Mouse (Mus musculus): ENCODE measurements around the gene Iqcf3.

The Iqcf3 gene

DNA sequence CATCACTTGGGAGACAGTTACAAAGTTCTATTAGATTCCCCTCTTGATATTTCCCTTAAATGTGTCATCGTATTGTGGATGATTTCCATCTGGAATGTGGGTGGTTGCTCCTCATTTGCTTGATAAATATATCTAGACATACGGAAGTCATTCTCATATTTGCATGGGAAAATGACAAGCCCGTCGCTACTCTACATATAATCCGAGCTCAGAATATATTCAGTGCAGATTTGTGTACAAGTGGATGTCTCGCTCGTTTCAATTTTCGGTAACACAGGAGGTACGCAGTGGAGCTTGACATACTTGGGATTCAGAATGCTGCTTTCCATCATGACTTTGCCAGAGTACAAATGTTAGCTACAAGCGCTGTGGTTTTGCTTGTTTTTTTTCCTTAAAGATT lies 52.1 kb downstream of the Iqcf3 start:
- peak in 1 of 2 experiments; percentile 47 for DNase-seq (ENCODE audit: low spot score in 2 of 2)

DNA sequence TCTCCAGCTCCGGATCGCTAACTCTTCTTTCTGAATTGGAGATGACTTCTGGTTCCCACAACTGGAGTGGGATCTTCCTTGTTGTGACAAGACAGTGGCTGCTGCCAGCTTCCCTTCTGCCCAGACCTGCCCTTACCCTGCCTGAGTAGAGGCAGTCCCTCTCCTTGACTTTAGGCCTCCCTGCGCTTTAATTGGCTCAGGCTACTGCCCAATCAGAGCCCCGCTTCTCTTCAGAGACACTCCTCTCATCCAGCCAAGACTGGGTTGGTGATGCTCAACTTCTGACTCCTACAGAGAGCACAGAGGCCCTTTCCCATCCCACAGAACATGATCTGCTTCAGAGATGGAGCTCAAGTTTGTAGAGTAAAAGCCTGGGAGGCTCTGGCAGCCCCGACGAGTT lies 57.2 kb downstream of the Iqcf3 start:
- DNase-seq (ENCODE audit: low spot score in 2 of 2): no peak

DNA sequence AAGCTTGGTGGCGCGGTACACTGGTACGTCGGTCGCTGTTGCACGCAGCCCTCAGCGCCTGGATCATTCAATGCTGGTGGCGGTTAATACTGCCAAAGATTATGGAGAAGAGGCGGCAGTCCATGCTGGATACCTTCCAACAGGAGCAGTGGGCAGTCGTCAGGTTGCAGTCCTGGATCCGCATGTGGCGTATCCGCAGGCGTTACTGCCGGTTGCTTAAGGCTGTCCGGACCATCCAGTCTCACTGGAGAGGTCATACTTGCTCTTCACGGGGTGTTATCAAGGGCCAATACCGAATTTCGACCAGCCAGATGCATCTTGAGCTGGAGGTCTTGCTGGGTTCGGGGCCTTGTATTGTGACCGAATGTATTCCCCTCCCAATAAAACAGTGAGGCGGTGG lies 59.6 kb downstream of the Iqcf3 start:
- no peak for DNase-seq (ENCODE audit: low spot score in 2 of 2)

DNA sequence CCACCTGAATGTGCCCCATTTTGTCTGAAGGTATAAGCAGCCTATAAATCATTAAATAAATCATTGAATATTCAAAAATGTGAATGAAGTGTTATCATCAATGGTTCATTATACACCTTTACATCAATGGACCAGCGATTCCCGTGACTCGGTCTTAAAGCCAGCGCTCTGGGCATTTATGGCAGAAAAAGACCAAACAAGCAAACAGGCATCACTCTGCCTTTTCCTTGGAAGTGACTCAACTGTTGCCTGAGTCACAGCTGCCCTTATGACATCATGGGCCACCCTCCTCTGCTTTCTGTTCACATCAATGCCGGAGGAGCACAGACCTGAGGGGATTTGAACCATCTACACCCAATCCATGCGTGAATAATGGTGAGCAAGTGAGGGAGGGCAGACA lies 61.8 kb downstream of the Iqcf3 start, which contains the start of gene Iqcf1:
Iqcf1 (plus strand) TSS at position 301 of the 400 bp plus-strand sequence.
- DNase-seq (ENCODE audit: low spot score in 2 of 2): no peak

DNA sequence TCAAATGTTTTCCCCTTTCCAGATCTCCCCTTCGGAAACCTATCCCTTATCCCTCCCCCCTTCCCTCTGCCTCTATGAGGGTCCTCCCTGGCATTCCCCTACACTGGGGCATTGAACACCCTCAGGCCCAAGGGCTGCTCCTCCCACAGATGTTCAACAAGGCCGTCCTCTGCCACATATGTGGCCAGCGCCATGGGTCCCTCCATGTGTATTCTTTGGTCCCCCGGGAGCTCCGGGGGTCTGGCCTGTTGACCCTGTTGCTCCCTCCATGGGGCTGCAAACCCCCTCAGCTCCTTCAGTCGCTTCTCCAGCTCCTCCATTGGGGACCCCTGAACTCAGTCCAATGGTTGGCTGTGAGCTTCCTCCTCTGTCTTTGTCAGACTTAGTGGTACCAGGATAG lies 73.8 kb downstream of the Iqcf3 start:
- DNase-seq (ENCODE audit: low spot score in 2 of 2): peak in 1 of 2 experiments; percentile 14

DNA sequence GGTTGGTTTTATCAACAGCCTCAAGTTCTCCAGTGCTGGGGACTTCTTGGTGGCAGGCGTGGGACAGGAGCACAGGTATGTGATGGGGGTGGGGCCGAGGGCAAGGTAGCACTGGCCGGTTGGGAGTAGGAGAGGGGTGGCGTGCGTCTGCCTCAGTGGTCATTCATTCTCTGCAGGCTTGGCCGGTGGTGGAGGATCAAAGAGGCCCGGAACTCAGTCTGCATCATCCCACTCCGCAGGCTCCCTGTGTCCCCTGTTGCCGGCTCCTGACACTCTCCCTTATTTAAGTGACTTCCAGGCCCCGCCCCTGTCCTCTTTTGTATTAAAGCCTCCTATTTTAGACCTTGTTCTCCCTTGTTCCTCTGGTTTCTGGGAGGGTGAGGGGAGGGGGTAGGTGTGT lies 76.4 kb downstream of the Iqcf3 start:
- DNase-seq (ENCODE audit: low spot score in 2 of 2): peak in 1 of 2 experiments; percentile 24

DNA sequence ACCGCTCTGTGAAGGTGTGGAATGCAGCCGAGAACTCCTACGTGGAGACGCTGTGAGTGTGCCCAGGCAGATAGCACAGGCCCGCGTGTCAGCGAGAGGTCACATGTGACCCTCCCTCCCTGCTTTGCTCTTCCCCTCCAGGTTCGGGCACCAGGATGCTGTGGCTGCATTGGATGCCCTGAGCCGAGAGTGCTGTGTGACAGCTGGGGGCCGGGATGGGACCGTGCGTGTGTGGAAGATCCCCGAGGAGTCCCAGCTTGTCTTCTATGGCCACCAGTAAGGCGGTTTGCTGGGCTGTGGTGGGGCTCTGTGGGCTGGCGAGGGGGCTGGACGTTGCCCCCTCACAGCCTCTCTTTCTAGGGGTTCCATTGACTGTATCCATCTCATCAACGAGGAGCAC lies 77.8 kb downstream of the Iqcf3 start:
- peak in 1 of 2 experiments; percentile 19 for DNase-seq (ENCODE audit: low spot score in 2 of 2)

DNA sequence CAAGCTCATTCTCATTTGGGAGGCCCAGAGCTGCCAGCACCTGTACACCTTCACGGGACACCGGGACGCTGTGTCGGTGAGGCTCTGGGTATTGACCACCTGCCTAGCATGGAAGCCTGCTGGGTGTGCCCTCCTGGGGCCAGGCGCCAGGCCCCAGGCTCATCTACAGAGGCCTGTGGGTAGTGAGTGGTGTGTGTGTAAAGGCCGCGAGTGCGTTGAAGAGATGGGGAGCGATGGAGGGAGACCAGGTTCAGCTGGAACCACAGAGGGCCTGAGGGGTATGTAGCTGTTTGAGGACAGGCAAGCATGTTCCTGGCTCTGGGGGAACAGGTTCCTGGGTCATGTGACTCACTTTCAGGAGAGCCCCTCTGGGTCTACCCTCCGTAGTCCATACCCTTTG lies 78.3 kb downstream of the Iqcf3 start:
- DNase-seq (ENCODE audit: low spot score in 2 of 2): peak in 1 of 2 experiments; percentile 16

DNA sequence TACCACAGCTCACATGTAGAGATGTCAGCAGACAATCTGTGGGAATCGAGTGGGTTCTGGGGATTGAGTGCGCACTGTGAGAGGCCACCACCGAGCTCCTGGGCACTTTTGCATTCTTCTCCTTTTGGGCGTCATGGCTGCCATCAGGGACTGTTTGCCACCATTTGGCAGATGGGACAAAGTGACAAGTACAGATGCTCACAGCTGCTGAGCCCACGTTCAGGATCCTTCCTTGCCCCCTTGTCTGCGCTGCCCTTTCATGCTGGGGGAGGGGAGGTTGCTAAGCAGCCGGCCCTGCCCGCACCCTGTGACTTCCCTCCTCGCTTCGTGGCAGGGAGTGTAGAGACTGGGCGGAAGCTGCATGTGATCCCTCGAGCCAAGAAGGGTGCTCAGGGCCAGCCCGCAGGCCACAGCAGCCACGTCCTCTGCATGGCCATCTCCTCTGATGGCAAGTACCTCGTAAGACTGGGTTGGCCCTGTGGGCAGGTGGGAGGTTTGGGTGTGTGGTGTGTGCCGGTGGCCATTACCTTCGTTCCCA lies 78.8 kb downstream of the Iqcf3 start:
- DNase-seq (ENCODE audit: low spot score in 2 of 2): peak in 1 of 2 experiments; percentile 26

DNA sequence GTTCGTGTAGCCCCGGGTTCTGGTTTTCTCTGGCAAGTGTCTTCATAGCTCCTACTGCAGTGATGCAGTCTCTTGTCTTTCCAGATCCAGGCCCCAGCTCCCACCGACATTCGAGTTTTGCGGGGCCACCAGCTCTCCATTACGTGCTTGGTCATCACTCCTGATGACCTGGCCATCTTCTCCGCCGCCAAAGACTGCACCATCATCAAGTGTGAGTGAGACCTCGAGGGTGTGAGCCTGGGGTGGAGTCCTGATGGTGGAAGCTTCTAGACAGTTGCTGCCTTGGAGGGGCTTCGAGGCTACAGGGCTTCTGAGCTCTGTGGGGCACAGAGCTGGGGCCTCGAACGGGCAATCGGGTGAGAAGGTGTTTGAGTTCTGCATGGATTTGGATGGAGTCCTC lies 79.8 kb downstream of the Iqcf3 start:
- DNase-seq (ENCODE audit: low spot score in 2 of 2): peak in 1 of 2 experiments; percentile 26

DNA sequence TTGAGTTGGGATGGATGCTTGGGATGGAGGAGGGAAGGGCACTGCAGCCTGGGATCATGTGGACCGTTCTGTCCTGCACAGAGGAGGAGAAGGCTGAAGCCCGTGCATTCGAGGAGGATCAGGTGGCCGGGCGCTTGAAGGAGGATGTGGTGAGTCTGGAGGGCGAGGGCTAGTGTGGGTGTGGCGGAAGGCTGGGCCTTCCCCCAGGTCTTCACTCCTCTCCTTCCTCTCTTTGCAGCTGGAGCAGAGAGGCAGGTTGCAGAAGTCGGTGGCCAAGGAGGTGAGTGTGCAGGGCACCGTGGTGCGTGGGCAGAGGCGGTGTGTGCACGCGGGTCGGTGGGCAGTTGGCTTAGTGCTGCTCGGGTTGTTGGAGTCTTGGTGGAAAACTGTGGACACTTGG lies 80.4 kb downstream of the Iqcf3 start:
- DNase-seq (ENCODE audit: low spot score in 2 of 2): peak in 1 of 2 experiments; percentile 25

DNA sequence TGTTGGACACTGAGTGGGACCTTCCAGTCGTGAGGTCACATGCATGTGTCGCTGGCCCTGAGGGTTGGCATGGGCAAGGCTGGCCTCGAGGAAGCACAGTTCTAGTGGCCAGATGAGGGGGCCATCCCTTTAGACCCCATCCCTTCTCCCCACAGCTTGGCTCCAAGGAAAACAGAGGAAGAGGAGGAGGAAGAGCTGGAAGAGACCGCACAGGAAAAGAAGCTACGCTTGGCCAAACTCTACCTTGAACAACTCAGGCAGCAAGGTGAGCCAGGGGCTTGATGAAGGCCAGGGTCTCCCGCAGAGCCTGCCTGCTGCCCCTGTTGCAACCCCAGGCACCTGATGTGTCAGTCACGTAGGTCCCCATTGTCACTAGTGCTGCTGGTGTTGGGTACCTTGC lies 80.9 kb downstream of the Iqcf3 start:
- DNase-seq (ENCODE audit: low spot score in 2 of 2): peak in 1 of 2 experiments; percentile 20

DNA sequence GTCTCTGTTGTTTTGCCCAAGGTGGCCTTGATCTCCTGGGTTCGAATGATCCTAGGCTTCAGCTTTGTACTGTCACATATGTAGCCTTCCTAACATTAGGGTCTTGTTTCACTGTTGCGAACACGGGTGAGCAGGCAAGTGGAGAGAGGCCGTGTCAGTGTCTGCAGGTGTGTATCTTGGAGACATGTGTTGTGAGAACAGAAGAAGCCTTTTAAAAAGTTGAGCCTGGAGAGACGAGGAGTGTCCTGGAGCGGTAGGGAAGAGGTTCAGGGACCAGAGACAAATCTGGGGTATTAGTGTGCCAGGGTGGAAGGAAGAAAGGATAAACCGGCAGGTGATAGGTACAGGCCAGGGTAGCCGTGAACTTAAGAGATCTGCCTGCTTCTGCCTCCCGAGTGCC lies 83.3 kb downstream of the Iqcf3 start:
- DNase-seq (ENCODE audit: low spot score in 2 of 2): peak in 1 of 2 experiments; percentile 22

DNA sequence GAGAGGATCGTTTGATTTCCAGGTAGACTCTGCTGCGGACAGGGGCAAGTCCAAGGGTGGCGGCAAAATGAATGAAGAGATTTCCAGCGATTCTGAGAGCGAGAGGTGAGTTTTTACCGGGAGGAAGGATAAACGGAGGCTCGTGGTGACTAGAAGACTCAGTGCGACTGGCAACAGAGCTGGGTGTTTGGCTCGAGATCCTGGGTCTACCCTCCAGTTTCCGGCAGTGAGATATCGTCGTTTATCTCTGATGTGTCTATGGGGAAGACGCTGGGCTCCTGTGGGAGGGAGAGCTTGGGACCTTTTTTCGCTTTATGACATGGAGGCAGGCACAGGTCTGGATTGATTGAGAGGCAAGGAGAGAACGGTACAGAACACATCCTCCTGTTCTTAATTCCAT lies 83.8 kb downstream of the Iqcf3 start:
- peak; percentile 25 to 27 for DNase-seq (ENCODE audit: low spot score in 2 of 2)

DNA sequence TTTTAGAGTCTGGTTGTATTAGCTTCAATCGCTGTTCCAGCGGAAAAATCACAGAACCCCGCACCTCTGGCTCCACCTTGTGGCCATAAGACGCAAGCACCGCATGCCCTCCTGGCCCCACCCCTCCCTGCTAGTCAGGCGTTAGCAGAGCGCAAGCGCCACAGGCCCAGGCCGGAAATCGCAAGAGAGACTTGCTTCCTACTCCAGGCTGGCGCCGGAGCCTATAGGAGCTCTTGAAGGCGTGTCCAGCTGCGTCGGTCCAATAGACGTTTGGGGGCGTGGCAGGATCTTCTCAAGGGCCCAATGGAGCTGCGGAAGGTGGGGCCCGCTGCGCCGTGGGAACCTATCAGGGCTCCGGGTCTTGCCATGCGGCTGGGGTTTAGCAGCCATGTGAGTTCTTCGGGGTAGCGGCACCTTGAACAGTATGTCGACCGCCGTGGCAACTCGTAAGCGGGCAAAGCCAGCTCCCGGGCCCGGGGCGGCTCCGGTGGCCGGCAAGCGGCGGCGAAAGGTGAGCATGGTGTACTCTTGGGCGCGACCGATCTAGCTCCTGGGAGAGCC lies 84.4 kb downstream of the Iqcf3 start, which contains the start of gene Parp3:
Parp3 (minus strand) TSS at position 26 of the 561 bp plus-strand sequence.
- peak; percentile 100 for DNase-seq (ENCODE audit: low spot score in 2 of 2)

DNA sequence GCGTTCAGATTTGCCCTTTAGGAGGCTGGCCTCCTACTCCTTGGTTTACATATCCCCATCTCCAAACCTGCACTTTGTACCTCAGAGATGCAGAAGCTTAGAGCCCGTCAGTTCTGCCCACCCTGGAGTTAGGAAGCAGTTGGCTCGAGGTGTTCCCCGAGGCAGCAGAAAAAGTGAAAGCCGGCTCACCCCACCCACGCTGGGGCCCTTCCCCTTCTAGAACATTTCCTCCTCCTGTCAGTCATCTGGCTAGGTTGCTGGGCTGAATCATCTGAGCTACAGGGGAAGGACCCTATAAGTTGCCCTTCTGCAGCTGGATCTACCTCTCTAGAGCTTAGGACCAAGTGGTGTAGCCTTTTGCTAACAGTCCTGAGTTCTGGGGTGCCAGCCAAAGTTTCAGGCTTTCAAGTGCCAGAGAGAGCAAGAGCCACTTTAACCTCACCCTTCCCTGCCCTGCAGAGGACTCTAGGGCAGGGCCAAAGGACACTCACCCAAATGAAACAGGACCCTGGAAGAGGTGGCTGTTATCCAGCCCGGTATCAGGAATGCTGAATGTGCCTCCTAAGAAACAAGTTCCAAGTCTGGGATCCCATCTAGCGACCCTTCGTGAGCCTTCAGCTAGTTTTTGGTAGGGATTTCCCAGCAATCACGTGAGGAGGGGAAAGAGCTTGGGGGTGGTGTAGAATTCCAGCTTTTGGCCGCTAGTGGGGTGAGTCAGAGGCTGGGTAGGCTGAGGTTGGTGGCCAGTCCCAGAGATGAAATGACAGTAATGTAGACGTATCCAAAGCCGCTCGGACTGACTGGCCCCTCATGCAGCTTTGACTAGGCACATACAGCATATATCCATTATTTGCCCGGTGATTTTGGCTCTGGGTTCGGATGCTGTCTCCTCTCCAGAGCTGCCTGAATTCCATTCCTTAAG lies 85.2 kb downstream of the Iqcf3 start:
- peak; percentile 46 to 49 for DNase-seq (ENCODE audit: low spot score in 2 of 2)

DNA sequence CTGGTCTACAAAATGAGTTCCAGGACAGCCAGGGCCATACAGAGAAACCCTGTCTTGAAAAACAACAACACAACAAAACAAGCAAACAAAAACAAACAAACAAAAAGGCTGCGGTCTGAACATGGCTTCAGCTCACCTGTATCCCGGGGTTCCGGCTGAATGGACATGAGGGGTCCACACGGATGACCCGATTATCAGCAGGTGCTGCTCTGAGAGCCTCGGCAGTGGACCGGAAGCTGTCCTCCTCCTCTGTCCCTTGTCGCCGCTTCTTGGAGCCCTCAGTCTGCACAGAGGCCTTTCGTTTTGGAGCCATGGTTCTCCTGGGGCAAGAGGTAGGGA lies 85.8 kb downstream of the Iqcf3 start, which contains the start of gene Rrp9:
Rrp9 (plus strand) TSS at position 301 of the 339 bp plus-strand sequence.
- DNase-seq (ENCODE audit: low spot score in 2 of 2): peak; percentile 27 to 37

DNA sequence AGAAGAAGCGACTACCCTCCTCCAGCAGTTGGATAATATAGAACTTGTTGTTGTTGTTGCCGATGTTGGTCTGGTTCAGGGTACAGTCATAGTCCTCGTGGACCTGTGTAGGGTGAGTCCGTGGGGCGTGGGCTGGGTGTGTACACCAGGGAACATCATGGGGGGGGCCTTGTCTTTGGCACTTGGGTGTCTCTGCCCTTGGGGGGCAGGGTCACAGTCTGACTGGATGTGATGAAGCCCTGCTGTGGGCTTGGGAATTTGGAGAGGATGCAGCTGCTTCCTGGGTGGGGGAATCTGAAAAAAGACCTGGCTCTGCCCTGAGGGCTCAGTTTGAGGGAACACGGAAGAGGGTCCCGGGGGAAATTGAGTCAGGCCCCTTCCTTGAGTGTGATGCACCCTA lies 86.4 kb downstream of the Iqcf3 start:
- DNase-seq (ENCODE audit: low spot score in 2 of 2): peak; percentile 31 to 41

DNA sequence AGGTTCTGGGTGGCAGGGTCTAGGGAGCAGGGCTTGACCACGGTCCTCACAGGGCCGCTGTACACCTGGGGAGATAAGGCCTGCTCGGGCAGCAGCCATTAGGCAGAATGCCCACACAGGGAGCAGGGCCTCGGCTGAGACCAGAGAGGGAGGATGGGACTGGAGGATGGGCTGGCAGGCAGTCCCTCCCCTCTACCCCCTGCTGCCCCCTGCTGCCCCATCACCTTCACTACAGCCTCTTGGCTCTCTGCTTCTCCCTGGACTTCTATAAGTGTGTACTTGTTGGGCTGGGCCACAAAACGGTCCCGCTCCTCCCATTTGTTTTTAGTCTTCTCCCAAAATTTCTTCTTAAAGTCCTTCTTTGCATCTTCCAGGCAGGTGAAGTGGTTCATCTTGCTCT lies 87.0 kb downstream of the Iqcf3 start:
- peak; percentile 40 to 62 for DNase-seq (ENCODE audit: low spot score in 2 of 2)

DNA sequence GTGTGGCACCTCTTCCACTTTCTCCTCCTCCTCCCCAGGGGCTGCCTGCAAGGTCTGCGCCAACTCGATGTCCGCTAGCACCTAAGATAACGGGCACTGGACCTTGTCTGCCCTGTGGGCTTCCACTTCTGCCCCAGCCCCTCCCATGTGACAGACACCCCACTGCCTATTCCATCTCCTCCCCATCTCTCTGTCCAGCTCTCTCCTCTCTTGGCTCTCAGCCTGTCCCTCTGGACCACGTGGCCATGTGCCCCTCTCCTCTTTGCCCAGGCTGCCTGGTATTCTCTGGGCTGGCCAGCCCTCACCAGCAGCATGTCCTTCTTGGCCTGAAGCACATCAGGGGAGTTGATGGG lies 87.7 kb downstream of the Iqcf3 start:
- DNase-seq (ENCODE audit: low spot score in 2 of 2): peak in 1 of 2 experiments; percentile 30

DNA sequence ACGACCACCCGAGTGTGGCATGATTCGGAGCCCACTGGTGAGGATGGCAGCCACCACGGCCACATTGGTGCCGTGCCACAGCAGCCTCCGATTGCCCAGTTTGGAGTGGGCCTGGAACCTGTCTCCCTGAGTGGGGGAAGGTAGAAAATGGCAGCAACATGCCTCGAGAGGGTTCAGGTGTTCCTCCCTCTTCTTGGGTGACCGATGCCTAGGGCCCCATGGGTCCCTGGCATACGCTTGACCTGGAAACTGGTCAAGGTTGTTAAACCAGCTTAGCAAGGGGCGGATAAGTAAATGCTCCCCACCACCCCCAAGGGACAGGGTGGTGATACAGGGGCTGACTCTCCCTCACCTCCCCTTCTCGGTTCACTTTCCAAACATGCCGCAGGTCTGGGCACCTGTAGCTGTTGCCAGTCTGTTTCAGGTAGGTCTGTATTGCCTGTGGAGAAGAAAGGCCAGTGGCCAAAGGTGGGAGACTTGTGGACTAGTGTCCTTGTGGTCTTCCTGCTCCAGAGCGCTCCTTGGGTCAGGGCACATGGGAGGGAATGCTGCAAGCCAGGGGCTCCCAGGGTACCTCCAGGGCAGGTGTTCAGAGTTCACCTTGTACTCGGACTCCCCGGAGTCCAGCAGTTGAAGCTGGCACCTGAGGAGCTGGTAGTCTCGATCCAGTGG lies 88.2 kb downstream of the Iqcf3 start:
- peak; percentile 26 to 35 for DNase-seq (ENCODE audit: low spot score in 2 of 2)

DNA sequence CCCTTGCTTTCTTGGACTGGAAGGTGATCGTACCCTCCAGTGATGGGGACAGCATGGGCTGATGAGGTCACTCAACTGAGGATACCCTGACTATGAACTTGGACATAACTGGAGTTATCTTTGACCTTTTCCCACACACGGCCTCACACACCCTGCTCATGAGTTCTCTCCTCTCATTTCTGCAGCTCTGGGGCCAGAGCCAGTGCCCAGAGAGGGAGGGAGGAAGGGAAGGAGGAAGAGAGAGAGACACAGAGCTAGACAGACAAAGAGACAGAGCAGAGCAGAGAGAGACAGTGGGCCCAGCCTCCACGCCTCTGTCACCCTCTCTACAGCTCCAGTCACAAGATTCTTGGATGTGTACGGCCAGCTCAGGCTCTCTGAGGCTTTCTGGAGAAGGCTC lies 89.1 kb downstream of the Iqcf3 start:
- peak in 1 of 2 experiments; percentile 18 for DNase-seq (ENCODE audit: low spot score in 2 of 2)

Measured in right cerebral cortex, postnatal 10 days (tissue).